Mouse (Mus musculus) left cerebral cortex, postnatal 36 days (tissue): ENCODE measurements around the gene Tulp3. TPM values are rescaled to one million over a fixed set of nuclear protein-coding genes. Genes with fewer than 3 reads are reported as not detected.
"Not testable (repeated sequence)": the region's sequence is repeated elsewhere in the genome, so short reads cannot be mapped to it uniquely, and the experiment has no call there.

Experiments
- DNase-seq, 2 experiments: peaks; one replicate each; pipeline ENCODE4 v3.0.0; 2021 to 2022; ENCODE audit warnings: low spot score in 2 of 2, mixed read lengths in 1 of 2
- intact Hi-C: fragments of 180-260 bp; cut with DNase I; formaldehyde crosslinking; loops from one replicate; pipeline ENCODE4 v1.15.1; 2025
- total RNA-seq, 2 experiments: library from RNA; stranded (reverse); gene quantifications; 2 replicates each; pipeline ENCODE4 v1.2.3; 2021

Gene Tulp3
- 10 to 100 TPM; 14.3 to 21.9 TPM for total RNA-seq

GRCm38 (mm10) chr6:128355726-128356416 is at the start of gene Tulp3:
Gene Tulp3, minus strand, starts transcription at chr6:128355851.
- intact Hi-C loops: no loop called here
- DNase-seq: peak; percentile 96

GRCm38 (mm10) chr6:128404708-128405107 is 49.1 kb upstream of the Tulp3 start:
- intact Hi-C loops: no loop called here
- DNase-seq: no peak

GRCm38 (mm10) chr6:128399421-128400185 is 44.0 kb upstream of the Tulp3 start:
- intact Hi-C loops: no loop called here

GRCm38 (mm10) chr6:128398996-128399395 is 43.3 kb upstream of the Tulp3 start, which contains the start of gene Nrip2:
Gene Nrip2, plus strand, starts transcription at chr6:128399296.
- no peak for DNase-seq
- intact Hi-C loops: no loop called here

More at GRCm38 (mm10) chr6:128399421-128400185, 44.0 kb upstream of the Tulp3 start:
- DNase-seq: peak in 1 of 2 experiments; percentile 48

- intact Hi-C loops: no loop called here
- DNase-seq: no peak
Observed at GRCm38 (mm10) chr6:128397574-128398261, 42.1 kb upstream of the Tulp3 start.

GRCm38 (mm10) chr6:128390683-128391082 is 35.0 kb upstream of the Tulp3 start:
- DNase-seq: no peak
- intact Hi-C loops: no loop called here

- intact Hi-C loops: no loop called here
- no peak for DNase-seq
Observed at GRCm38 (mm10) chr6:128389185-128389584, 33.5 kb upstream of the Tulp3 start.

GRCm38 (mm10) chr6:128385026-128385425 is 29.4 kb upstream of the Tulp3 start:
- intact Hi-C loops: no loop called here
- no peak for DNase-seq

- no peak for DNase-seq
- intact Hi-C loops: no loop called here
Observed at GRCm38 (mm10) chr6:128383752-128384151, 28.1 kb upstream of the Tulp3 start.

- intact Hi-C loops: no loop called here
Observed at GRCm38 (mm10) chr6:128381254-128381653, 25.6 kb upstream of the Tulp3 start.

GRCm38 (mm10) chr6:128380594-128381167 is 25.0 kb upstream of the Tulp3 start:
- DNase-seq, intact Hi-C loops: not testable (repeated sequence)

More at GRCm38 (mm10) chr6:128381254-128381653, 25.6 kb upstream of the Tulp3 start:
- no peak for DNase-seq

- intact Hi-C loops: no loop called here
- no peak for DNase-seq
Observed at GRCm38 (mm10) chr6:128379636-128380035, 24.0 kb upstream of the Tulp3 start.

GRCm38 (mm10) chr6:128376371-128377085 is 20.9 kb upstream of the Tulp3 start:
- DNase-seq: no peak
- intact Hi-C loops: no loop called here

- peak; percentile 30 to 41 for DNase-seq
- intact Hi-C loops: no loop called here
Observed at GRCm38 (mm10) chr6:128375192-128375591, 19.5 kb upstream of the Tulp3 start, which contains the start of the genes Tex52 and Gm44596. Gene Tex52, plus strand, starts transcription at chr6:128375456. Gene Gm44596, plus strand, starts transcription at chr6:128375503.

- no peak for DNase-seq
- intact Hi-C loops: no loop called here
Observed at GRCm38 (mm10) chr6:128370040-128370439, 14.4 kb upstream of the Tulp3 start.

- DNase-seq: no peak
- intact Hi-C loops: no loop called here
Observed at GRCm38 (mm10) chr6:128366466-128366865, 10.8 kb upstream of the Tulp3 start.

GRCm38 (mm10) chr6:128364721-128365120 is 9.1 kb upstream of the Tulp3 start:
- intact Hi-C loops: loop anchor here (5.0 kb wide), 1 partner anchor 127 kb away; no protein-coding TSS in a partner anchor
- no peak for DNase-seq

- DNase-seq: no peak
- intact Hi-C loops: loop anchor here (5.0 kb wide), 1 partner anchor 126 kb away; no protein-coding TSS in a partner anchor
Observed at GRCm38 (mm10) chr6:128363007-128363825, 7.6 kb upstream of the Tulp3 start.
